Mouse (Mus musculus) heart, embryonic 11.5 days (tissue): ENCODE data around the gene Snapc4. TPM values are rescaled to one million over a fixed set of nuclear protein-coding genes. Genes with fewer than 3 reads are reported as not detected.

Experiments
- ATAC-seq: fragments of 200-750 bp; cut with Nextera tagmentation; replicated peaks from 2 replicates; pipeline ENCODE4 v1.8.0; 2017; ENCODE audit warnings: moderate library complexity; ENCODE audit not compliant: insufficient number of reproducible peaks, low FRiP score, low TSS enrichment
- H3K27ac ChIP-seq: fragments of 300-500 bp; sonication (generic); 2 replicates; pipeline ENCODE4 v1.5.1; 2014; ENCODE audit warnings: mild to moderate bottlenecking, low read depth, low read length
- H3K27me3 ChIP-seq: fragments of 300-500 bp; sonication (generic); 2 replicates; pipeline ENCODE4 v1.6.1; 2014; ENCODE audit warnings: mild to moderate bottlenecking, low read length, mixed read lengths; ENCODE audit not compliant: control insufficient read depth, insufficient read depth
- H3K36me3 ChIP-seq: fragments of 300-500 bp; sonication (generic); 2 replicates; pipeline ENCODE4 v1.6.1; 2014; ENCODE audit warnings: mild to moderate bottlenecking, low read length, moderate library complexity, mixed read lengths; ENCODE audit not compliant: control insufficient read depth, insufficient read depth
- H3K4me1 ChIP-seq: fragments of 300-500 bp; sonication (generic); 2 replicates; pipeline ENCODE4 v1.6.1; 2014; ENCODE audit warnings: low read length; ENCODE audit not compliant: control insufficient read depth, insufficient read depth
- H3K4me2 ChIP-seq: fragments of 300-500 bp; sonication (generic); 2 replicates; pipeline ENCODE4 v1.6.1; 2014; ENCODE audit warnings: mild to moderate bottlenecking, moderate library complexity
- H3K4me3 ChIP-seq: fragments of 300-500 bp; sonication (generic); 2 replicates; pipeline ENCODE4 v1.5.1; 2014; ENCODE audit warnings: low read depth, low read length
- H3K9ac ChIP-seq: fragments of 300-500 bp; sonication (generic); 2 replicates; pipeline ENCODE4 v1.6.1; 2014; ENCODE audit warnings: mild to moderate bottlenecking, low read depth, low read length, moderate library complexity
- H3K9me3 ChIP-seq: fragments of 300-500 bp; sonication (generic); replicated peaks from 2 replicates; pipeline ENCODE4 v1.6.1; 2016; ENCODE audit warnings: low read length; ENCODE audit not compliant: control insufficient read depth
- WGBS: fragments of 180-500 bp; shearing (Covaris S2); extraction: QIAGEN DNeasy Blood & Tissue Kit; methylation state at CpG from one replicate; pipeline ENCODE4 v1.1.7; 2014; ENCODE audit not compliant: insufficient replicate concordance; 5-methylcytosine and 5-hydroxymethylcytosine counted together
- polyA plus RNA-seq: library from polyadenylated mRNA; unstranded; fragments of >200 nt; fragmentation: Nextera tagmentation; extraction: Ambion mirVana; gene quantifications from 2 replicates; pipeline ENCODE4 v1.2.1, GENCODE M21; 2014

The Snapc4 gene
- 16.8 and 18.2 TPM in 2 replicates for polyA plus RNA-seq

DNA sequence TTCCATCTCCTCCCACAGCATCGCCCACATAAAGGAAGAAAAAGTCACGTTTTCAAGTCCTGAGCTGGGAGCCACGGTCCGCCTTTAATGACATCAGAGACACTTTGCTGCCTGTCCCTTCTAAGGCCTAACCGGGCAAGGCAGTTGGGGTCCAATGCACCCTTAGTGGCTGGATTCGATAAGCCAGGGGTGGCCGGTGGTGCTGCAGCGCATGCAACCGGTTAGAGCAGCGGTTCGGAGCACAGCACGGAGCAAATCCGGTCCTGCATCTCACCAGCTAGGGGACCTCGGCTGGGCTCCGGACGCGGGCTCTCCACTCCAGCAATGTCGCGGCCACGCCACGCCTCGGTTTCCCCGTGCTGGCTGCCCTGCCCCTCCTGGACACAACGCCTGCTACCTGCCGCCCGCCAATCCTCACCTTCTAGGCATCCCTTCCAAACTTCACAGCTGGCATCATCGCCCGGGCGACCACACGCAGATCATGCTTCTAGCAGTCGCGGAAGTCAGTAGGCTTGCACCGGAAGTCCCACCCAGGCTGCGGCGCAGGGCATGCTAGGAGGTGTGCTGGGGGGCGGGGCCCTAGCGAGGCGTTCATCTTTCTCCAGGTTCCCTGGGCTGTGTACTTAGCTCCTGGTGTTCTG is at the start of gene Snapc4:
TSS of gene Snapc4 (minus strand) at position 523 of the 641 bp plus-strand sequence.
- ATAC-seq = peak; percentile 87
- peaks cover 4% of the 10 kb centered on the region for H3K4me1 ChIP-seq
- peak within 1 kb of the TSS; percentile 85 for H3K9ac ChIP-seq
- peaks cover 42% of the 10 kb centered on the region for H3K36me3 ChIP-seq
- peak within 1 kb of the TSS; percentile 92 for H3K4me2 ChIP-seq
- H3K27ac ChIP-seq = no peak within 1 kb of the TSS
- no peaks in the 10 kb centered on the region for H3K9me3 ChIP-seq
- no peaks in the 10 kb centered on the region for H3K27me3 ChIP-seq
- WGBS = under 1% methylated on average over 38 of the region's 38 CpGs
- peak within 1 kb of the TSS; percentile 89 for H3K4me3 ChIP-seq

DNA sequence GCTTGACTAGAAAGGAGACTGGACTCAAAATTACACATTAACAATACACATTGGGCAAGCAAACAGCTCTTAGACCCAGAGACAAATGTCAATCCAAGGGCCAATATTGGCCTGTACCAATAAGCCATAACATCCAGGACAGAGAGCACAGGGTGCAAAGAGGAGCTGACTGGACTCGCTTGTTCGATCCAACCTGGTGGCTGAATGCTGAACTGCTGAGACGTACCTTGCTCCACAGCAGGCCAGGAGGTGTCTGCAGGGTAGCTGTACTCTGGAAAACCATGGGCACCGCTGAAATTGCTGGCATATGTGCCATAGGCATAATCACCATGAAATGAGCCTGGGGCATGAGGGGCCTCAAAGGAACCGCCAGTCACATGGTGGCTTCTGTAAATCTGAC is 49.4 kb upstream of the Snapc4 start:
- no peak for ATAC-seq
- Histone ChIP-seq H3K4me1 (no peaks in the 10 kb centered on the region), H3K9ac (no peak overlapping the region), H3K36me3 (peaks cover 54% of the 10 kb centered on the region), H3K27me3 (no peaks in the 10 kb centered on the region), H3K4me2 (no peak overlapping the region), H3K9me3 (no peaks in the 10 kb centered on the region), H3K27ac (no peak overlapping the region), H3K4me3 (no peak overlapping the region)
- WGBS = 87% methylated on average over 5 of the region's 5 CpGs

DNA sequence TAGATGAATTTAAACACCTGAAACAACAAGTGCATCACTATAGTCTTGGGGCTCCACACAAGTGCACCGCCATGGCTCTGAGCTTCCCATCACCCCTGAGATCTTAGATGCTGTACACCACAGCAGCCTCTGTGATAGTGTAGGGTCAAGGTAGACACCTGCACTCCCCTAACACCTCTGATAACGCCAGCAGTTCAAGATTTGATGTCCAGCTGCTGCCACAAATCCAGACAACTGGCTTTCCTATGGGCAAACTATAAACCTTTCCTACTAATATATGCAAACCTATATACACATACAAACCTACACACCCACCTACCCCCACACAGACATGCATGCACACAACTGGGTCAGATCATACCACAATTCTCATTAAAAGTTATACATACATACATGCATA is 44.1 kb upstream of the Snapc4 start:
- H3K9me3 ChIP-seq = no peaks in the 10 kb centered on the region
- WGBS = 87% methylated on average over 2 of the region's 2 CpGs
- H3K27ac ChIP-seq = no peak overlapping the region
- no peak overlapping the region for H3K4me3 ChIP-seq
- peaks cover 6% of the 10 kb centered on the region; the same call in 1 of the 2 replicates for H3K4me1 ChIP-seq
- no peak overlapping the region for H3K9ac ChIP-seq
- H3K36me3 ChIP-seq = peaks cover 65% of the 10 kb centered on the region
- H3K4me2 ChIP-seq = no peak overlapping the region
- no peak for ATAC-seq
- H3K27me3 ChIP-seq = no peaks in the 10 kb centered on the region

GRCm38 (mm10) chr2:26423086-26423485 is 42.6 kb upstream of the Snapc4 start:
- H3K27ac ChIP-seq = no peak overlapping the region
- H3K4me3 ChIP-seq = no peak overlapping the region
- H3K36me3 ChIP-seq = peaks cover 59% of the 10 kb centered on the region
- ATAC-seq = no peak
- H3K4me2 ChIP-seq = no peak overlapping the region
- 78% methylated on average over 1 of the region's 1 CpGs for WGBS
- no peaks in the 10 kb centered on the region for H3K9me3 ChIP-seq
- no peak overlapping the region for H3K9ac ChIP-seq
- no peaks in the 10 kb centered on the region for H3K27me3 ChIP-seq
- peaks cover 6% of the 10 kb centered on the region; the same call in 1 of the 2 replicates for H3K4me1 ChIP-seq

GRCm38 (mm10) chr2:26421969-26422368 is 41.5 kb upstream of the Snapc4 start:
- Histone ChIP-seq H3K9me3 (no peaks in the 10 kb centered on the region), H3K4me3 (no peak overlapping the region), H3K27me3 (no peaks in the 10 kb centered on the region), H3K4me2 (no peak overlapping the region), H3K9ac (no peak overlapping the region), H3K27ac (no peak overlapping the region), H3K36me3 (peaks cover 58% of the 10 kb centered on the region), H3K4me1 (peaks cover 6% of the 10 kb centered on the region; the same call in 1 of the 2 replicates)
- 93% methylated on average over 2 of the region's 2 CpGs for WGBS
- ATAC-seq = no peak

DNA sequence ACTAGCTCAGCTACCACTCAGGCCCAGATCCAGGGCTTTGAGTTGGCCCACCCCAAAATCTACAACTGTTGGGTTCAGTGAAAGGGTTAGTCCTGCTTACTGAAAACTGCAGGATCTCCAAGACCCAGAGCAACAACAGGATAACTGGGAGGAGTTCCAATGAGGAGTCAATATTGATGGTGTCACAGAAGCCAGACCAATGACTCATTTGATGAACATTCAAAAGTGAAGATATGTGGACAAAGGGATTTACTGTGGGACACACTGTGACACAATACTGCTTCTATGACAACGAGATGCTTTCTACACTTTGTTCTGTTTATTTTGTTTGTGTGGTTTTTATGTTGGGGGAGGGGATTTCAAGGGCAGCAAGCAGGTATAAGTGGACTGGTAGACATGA is 37.7 kb upstream of the Snapc4 start:
- H3K4me2 ChIP-seq = no peak overlapping the region
- no peak overlapping the region for H3K27ac ChIP-seq
- H3K4me3 ChIP-seq = no peak overlapping the region
- peaks cover under 1% of the 10 kb centered on the region; the same call in 1 of the 2 replicates for H3K4me1 ChIP-seq
- peaks cover 39% of the 10 kb centered on the region for H3K36me3 ChIP-seq
- no peak for ATAC-seq
- H3K9me3 ChIP-seq = no peaks in the 10 kb centered on the region
- no peaks in the 10 kb centered on the region for H3K27me3 ChIP-seq
- H3K9ac ChIP-seq = no peak overlapping the region
- 72% methylated on average over 1 of the region's 1 CpGs for WGBS

- H3K4me1 ChIP-seq = no peaks in the 10 kb centered on the region
- no peaks in the 10 kb centered on the region for H3K27me3 ChIP-seq
- H3K36me3 ChIP-seq = peaks cover 31% of the 10 kb centered on the region
- H3K9me3 ChIP-seq = no peaks in the 10 kb centered on the region
- ATAC-seq = no peak
- no peak overlapping the region for H3K9ac ChIP-seq
- H3K4me3 ChIP-seq = no peak overlapping the region
- H3K27ac ChIP-seq = no peak overlapping the region
- no peak overlapping the region for H3K4me2 ChIP-seq
These were observed 36.6 kb upstream of the Snapc4 start for GRCm38 (mm10) chr2:26417066-26417465.

- 82% methylated on average over 4 of the region's 5 CpGs for WGBS
- ATAC-seq = no peak
- Histone ChIP-seq H3K4me1 (peaks cover 23% of the 10 kb centered on the region), H3K4me3 (no peak overlapping the region), H3K36me3 (peaks cover 10% of the 10 kb centered on the region), H3K4me2 (no peak overlapping the region), H3K9me3 (no peaks in the 10 kb centered on the region), H3K27ac (no peak overlapping the region), H3K9ac (no peak overlapping the region), H3K27me3 (no peaks in the 10 kb centered on the region)
These were observed 30.5 kb upstream of the Snapc4 start for GRCm38 (mm10) chr2:26410931-26411411.

DNA sequence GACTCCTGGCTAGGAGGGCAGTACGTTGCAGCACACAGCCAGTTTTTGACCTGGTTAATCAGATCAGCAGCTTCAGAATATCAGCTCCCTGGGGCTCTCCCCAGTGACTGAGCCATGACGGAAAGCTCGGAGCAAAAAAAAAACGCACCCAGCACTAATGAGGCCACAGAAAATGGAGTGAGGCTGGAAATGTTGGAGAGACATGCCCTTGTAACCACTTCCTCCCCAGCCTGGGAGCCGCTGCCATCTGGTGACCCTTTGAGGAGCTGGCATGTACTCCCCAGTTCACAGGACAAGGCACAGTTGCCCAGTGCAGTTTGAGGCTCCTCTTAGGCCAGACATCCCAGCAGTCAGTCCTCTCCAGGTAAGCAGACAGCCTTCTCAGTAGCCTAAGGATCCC is 29.6 kb upstream of the Snapc4 start:
- ATAC-seq = no peak
- peaks cover 7% of the 10 kb centered on the region for H3K36me3 ChIP-seq
- no peaks in the 10 kb centered on the region for H3K9me3 ChIP-seq
- peaks cover 23% of the 10 kb centered on the region for H3K4me1 ChIP-seq
- H3K27me3 ChIP-seq = no peaks in the 10 kb centered on the region
- 63% methylated on average over 5 of the region's 5 CpGs for WGBS
- H3K27ac ChIP-seq = no peak overlapping the region
- H3K9ac ChIP-seq = no peak overlapping the region
- no peak overlapping the region for H3K4me3 ChIP-seq
- no peak overlapping the region for H3K4me2 ChIP-seq
